Mouse (Mus musculus): ENCODE results near the gene Sh2d7.

Sh2d7 gene

DNA sequence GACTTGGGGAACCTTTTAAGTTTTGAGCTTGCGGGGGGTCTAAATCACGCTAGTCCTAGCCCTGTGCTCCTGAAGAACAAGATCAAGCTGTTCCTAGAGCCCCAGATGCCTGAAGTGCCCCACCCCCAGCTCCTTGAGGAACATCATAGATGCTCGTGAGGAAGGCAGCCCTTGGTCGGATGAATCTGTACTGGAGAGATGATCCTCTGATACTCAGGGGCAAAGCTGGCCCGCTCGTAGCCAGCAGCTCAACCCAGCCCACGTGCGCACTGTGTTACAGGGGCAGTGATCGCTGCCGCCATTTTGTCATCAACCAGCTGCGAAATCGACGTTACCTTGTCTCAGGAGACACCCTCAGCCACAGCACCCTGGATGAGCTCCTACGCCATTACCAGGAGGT, at the start of gene Sh2d7:
Sh2d7 (plus strand) TSS at position 301 of the 400 bp plus-strand sequence.
- in situ Hi-C loops (cut with MboI, MseI), result no loop called here

DNA sequence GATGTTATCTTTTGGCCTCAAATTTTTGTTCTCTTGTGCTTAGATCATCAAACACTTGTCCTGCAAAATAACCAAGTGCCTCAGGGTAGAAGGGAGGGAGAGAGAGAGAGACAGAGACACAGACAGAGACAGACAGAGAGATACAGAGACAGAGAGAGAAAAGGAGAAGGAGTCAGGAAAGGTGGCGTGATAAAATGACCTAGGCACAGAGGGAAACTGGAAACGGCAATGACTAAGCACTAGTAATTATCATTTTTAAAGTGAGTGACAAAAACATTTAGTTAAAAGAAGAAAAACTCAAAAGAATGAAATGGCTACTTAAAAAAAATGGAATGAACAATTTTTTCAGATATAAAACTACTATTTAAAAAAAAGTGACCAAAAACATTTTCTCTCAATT, 49.2 kb upstream of the Sh2d7 start:
- in situ Hi-C loops (cut with MboI, MseI), result no loop called here

- in situ Hi-C loops (cut with MboI, MseI), result no loop called here
These were observed 48.4 kb upstream of the Sh2d7 start for GRCm38 (mm10) chr9:54490431-54490830.

DNA sequence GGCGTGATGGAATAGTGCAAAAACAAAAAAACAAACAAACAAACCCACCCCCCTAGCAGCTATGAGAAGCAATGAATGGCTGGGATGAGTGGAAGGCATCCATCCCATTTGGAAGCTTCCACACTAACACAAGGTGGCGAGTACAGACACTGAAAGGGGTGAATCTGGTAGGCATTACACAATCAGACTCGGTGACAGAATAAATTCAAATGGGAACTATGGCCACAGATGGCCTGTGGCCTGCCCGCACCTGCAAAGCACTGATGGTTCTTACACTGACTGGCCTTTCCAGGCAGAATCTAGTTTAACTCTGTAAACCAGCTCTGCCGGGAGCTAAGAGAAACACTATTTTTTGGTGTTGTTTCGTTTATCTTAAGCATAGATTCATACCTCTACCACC, 39.5 kb upstream of the Sh2d7 start:
- in situ Hi-C loops (cut with MboI, MseI), result no loop called here

- in situ Hi-C loops (cut with MboI, MseI), result no loop called here
These were observed 39.0 kb upstream of the Sh2d7 start for GRCm38 (mm10) chr9:54499791-54500190.

- in situ Hi-C loops (cut with MboI, MseI), result no loop called here
These were observed 37.8 kb upstream of the Sh2d7 start for GRCm38 (mm10) chr9:54500832-54501452.

DNA sequence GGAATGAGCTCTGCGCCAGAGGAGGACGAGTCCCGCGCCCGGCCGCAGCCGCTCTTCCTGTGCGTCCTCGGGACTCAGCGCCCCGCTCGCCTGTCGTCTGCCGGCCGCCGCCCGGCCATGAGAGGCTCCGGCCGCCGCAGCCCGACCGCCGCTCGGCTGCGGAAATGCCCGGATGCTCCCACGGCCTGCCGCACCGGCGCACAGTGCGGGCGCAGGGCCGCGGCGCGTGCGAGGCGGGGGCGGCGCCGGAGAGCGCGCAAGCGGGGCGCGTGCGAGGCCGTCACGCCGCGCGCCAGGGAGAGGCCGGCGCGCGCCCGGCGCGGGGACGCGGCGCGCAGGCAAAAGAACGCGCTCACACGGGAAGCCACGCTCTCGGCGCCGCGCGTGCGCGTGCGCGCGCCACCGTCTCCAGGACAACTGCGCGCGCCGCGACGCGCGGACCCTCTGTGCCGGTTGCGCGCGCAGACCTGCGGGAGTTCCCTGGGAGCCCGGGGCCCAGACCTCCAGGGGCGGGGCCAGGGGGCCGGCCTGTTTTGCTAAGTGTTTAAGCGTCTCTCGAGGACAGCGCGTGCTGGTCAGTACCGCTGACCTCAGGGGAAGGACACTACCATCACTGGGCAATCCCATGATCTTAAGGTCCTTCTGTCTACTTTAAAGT, 37.2 kb upstream of the Sh2d7 start, which contains the start of gene Dmxl2:
Dmxl2 (minus strand) TSS at position 174 of the 658 bp plus-strand sequence.
- in situ Hi-C loops (cut with MboI, MseI), result no loop called here

- in situ Hi-C loops (cut with MboI, MseI), result no loop called here
These were observed 36.7 kb upstream of the Sh2d7 start for GRCm38 (mm10) chr9:54502111-54502495.

DNA sequence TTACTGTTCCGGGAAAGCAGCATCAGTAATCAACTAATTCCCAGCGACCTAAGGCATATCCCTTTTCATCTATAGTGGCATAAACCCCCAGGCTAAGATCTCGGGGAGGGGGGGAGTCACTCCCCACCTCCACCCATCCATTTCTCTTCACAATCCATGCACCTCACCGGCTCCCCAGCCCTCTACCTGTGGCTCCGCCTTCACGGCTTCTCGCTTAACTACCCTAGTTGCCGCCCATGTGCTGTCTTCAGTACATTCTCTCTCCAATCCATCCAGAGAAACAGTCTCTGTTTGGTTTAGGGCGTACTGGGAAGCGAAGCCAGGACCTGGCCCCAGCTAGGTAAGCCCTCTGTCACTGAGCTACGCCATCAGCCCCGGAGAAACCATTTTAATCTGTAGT, 35.9 kb upstream of the Sh2d7 start:
- in situ Hi-C loops (cut with MboI, MseI), result no loop called here

DNA sequence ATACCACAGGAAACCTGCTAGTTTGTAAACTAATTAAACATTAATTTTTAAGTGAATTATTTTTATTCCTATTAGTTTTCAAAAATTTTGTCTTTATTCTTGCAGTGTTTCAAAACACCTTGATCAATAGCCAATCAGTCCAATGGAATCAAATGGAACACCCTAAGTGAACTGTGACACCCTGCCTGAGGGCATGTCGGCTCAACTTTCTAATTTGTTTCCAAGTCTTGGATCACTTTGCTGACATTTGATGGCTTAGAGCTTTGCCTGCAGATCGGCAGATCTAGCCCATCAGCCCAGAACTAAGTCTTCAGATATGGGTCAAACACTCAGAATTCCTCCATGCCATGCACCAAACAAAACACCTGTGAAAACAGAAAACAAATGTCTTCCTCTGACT, 22.8 kb upstream of the Sh2d7 start:
- in situ Hi-C loops (cut with MboI, MseI), result no loop called here

DNA sequence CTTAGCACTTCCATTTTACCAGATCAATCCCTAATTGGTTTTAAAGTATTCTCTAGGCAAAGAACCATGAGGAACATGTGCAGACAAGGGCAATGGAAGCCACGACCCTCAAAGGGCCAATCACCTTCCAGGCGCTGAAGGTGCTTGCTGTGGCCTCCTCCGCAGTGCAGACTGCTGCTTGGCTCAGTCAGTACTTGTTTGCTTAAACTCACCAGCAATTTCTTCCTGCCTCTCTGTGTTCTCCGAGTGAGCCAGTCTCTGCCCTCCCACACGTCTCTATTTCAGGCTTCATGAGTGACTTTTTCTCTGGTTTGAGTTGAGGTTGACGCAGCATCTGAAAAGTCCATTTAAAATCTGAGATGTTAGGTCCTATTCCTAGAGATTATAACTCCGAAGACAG, 19.9 kb upstream of the Sh2d7 start:
- in situ Hi-C loops (cut with MboI, MseI), result no loop called here

GRCm38 (mm10) chr9:54520286-54520685, 18.5 kb upstream of the Sh2d7 start:
- in situ Hi-C loops (cut with MboI, MseI), result no loop called here

DNA sequence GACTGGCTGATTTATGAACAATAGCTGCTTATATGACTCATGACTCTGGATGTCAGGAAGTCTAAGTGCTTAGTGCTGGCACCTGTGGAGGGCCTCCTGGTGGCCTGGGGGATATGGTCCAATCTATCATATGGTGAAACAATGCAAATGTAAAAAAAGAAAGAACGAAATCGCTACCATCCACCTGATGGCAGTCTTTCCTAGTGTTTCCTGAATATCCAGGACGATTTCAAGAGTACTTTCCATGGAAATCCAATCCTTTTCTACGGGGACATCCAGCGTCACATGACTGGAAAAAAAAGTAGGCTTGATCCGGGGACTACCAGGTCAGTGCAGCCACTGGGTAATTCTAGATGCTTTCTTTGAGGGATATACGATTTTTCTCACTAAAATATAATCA, 11.1 kb upstream of the Sh2d7 start:
- in situ Hi-C loops (cut with MboI, MseI), result no loop called here

DNA sequence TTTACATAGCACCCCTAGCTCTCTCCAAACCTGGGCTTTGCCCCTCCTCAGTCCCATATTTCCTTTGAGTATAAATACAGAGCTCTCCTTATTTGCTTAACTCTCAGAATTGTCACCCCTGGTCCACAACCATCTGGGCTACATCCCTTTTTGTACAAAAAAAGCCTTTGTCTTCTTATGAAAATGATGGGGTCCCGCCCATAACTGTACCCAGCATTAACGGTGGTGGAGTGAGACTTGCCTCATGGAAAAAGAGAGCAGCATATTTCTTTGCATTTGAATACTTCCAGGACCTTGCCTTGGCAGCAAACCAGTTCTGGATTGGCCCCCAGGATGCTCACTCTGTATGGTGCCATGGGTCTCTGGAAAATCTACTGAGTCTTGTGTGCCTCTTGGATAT, 8.8 kb upstream of the Sh2d7 start:
- in situ Hi-C loops (cut with MboI, MseI), result no loop called here

- in situ Hi-C loops (cut with MboI, MseI), result no loop called here
These were observed 7.9 kb upstream of the Sh2d7 start for GRCm38 (mm10) chr9:54530836-54531235.

GRCm38 (mm10) chr9:54531421-54531820, 7.4 kb upstream of the Sh2d7 start:
- in situ Hi-C loops (cut with MboI, MseI), result no loop called here

- in situ Hi-C loops (cut with MboI, MseI), result no loop called here
These were observed 5.9 kb upstream of the Sh2d7 start for GRCm38 (mm10) chr9:54532926-54533325.

GRCm38 (mm10) chr9:54533975-54534374, 4.8 kb upstream of the Sh2d7 start:
- in situ Hi-C loops (cut with MboI, MseI), result no loop called here

GRCm38 (mm10) chr9:54536236-54536635, 2.5 kb upstream of the Sh2d7 start:
- in situ Hi-C loops (cut with MboI, MseI), result no loop called here

DNA sequence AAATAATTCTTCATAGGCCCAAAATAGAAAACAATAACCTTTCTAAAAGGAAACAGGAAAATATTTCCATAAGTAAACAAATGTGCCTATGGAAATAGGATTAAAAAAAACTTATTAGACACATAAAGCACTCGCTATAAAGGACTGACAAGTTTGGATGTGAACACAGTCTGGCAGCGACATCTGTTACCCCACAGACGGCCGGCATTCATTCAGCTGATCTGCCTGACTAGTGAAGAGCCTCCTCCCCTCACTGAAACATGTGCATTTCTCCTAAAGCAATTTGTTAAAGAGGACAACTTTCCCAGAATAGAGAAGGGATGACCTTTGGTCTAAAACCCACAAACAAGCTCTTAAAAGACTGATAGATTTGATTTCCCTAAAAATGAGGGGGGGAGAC, 1.8 kb upstream of the Sh2d7 start:
- in situ Hi-C loops (cut with MboI, MseI), result no loop called here

GRCm38 (mm10) chr9:54537480-54537879, 1.3 kb upstream of the Sh2d7 start:
- in situ Hi-C loops (cut with MboI, MseI), result no loop called here

GRCm38 (mm10) chr9:54538244-54538643, 540 bp upstream of the Sh2d7 start:
- in situ Hi-C loops (cut with MboI, MseI), result no loop called here

- in situ Hi-C loops (cut with MboI, MseI), result no loop called here
These were observed 2.0 kb downstream of the Sh2d7 start for GRCm38 (mm10) chr9:54540801-54541200.
